Mouse (Mus musculus) erythroblast, embryonic 14.5 days (primary cell): ENCODE measurements around the gene Klhl12.
"Not testable (repeated sequence)": the region's sequence is repeated elsewhere in the genome, so short reads cannot be mapped to it uniquely, and the experiment has no call there.

Experiments
- GATA1 ChIP-seq: IDR thresholded peaks from 2 replicates; pipeline ENCODE4 v1.6.1; 2012; ENCODE audit warnings: low read length, inconsistent platforms, mixed read lengths
- TAL1 ChIP-seq: IDR thresholded peaks from 3 replicates; pipeline ENCODE4 v1.6.1; 2012; ENCODE audit warnings: low read length, inconsistent platforms, mixed read lengths

DNA sequence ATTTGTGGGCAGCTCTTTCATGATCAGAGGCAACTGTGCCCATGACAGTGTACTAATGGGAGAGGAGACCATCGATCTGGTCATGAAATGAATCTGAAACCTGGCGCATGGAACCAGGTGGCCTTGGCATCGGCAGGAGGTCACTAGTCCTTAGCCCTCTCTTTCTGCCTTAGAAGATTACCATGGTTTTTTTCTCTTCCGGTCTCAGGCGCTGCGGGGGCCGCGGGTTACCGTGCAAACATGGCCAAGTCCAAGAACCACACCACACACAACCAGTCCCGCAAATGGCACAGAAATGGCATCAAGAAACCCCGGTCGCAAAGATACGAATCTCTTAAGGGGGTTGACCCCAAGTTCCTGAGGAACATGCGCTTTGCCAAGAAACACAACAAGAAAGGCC lies 62.5 kb downstream of the Klhl12 start:
- TF ChIP-seq TAL1, GATA1: not testable (repeated sequence)
